ENCODE assay signal across 9 mouse cellular contexts in genomic region chr11:115160883-115161577, GRCm38 (mm10). TPM values are rescaled to one million over a fixed set of nuclear protein-coding genes. Genes with fewer than 3 reads are reported as not detected.
DNase-seq lines count a peak whose midpoint lies in the region; ATAC-seq and TF ChIP-seq lines count a peak whose summit lies in the region.
"Had no signal": no experiment of that assay in that cellular context is flagged by ENCODE, and none has a peak within 500 bp of the region (broad histone marks: within the 10 kb centered on the region; RNA-seq: fewer than 3 reads in every experiment).

No protein-coding gene starts in this region.

- peaks cover 13 to 48% of the 10 kb centered on the region in 2 experiments for H3K4me1 ChIP-seq in MEL (ENCODE audit: control insufficient read depth in 1 of 2, insufficient read depth in 2 of 2, low read length in 2 of 2)
- H3K4me1 ChIP-seq in heart, embryonic 13.5 days, result peaks cover 59% of the 10 kb centered on the region
- peaks cover 80% of the 10 kb centered on the region for H3K4me1 ChIP-seq in liver, embryonic 13.5 days (replicated peaks)
- peaks cover 24% of the 10 kb centered on the region for H3K4me1 ChIP-seq in small intestine, adult 2 months (ENCODE audit: control insufficient read depth, insufficient read depth, insufficient read length, low read length)

- no peaks in the 10 kb centered on the region for H3K9me3 ChIP-seq in MEL (replicated peaks; ENCODE audit: insufficient read depth, low read length)
- H3K9me3 ChIP-seq in heart, embryonic 13.5 days, result no peaks in the 10 kb centered on the region
- H3K9me3 ChIP-seq in liver, embryonic 13.5 days (replicated peaks), result no peaks in the 10 kb centered on the region
- H3K9me3 ChIP-seq: neural tube, embryonic 12.5 days had no signal

- peak overlapping the region; percentile 63 to 64 for H3K4me3 ChIP-seq in MEL (ENCODE audit: control insufficient read depth in 1 of 2, insufficient read depth in 1 of 2, low read depth in 2 of 2, low read length in 2 of 2)
- no peak overlapping the region for H3K4me3 ChIP-seq in heart, embryonic 13.5 days
- no peak overlapping the region for H3K4me3 ChIP-seq in liver, embryonic 13.5 days (replicated peaks)
- peak overlapping the region; percentile 29 for H3K4me3 ChIP-seq in small intestine, adult 2 months (ENCODE audit: low read depth, low read length)
- H3K4me3 ChIP-seq: neural tube, embryonic 12.5 days had no signal

- peak; percentile 92 for TF ChIP-seq RAD21 in MEL (IDR thresholded peaks at IDR 0.05; ENCODE audit: low read depth, low read length)

- TF ChIP-seq POLR2A in MEL (IDR thresholded peaks at IDR 0.05; ENCODE audit: control insufficient read depth in 1 of 2, insufficient read depth in 1 of 2, low read depth in 1 of 2, low read length in 2 of 2, poor library complexity in 1 of 2), result no peak
- no peak for TF ChIP-seq POLR2A in small intestine, adult 2 months (IDR thresholded peaks at IDR 0.05; ENCODE audit: low read depth, low read length)

- peaks cover 28% of the 10 kb centered on the region for H3K79me2 ChIP-seq in MEL (ENCODE audit: control insufficient read depth, insufficient read depth, low read length, poor library complexity)

- H3K27me3 ChIP-seq in MEL (ENCODE audit: control insufficient read depth in 1 of 2, insufficient read depth in 2 of 2, low read length in 2 of 2), result no peaks in the 10 kb centered on the region
- peaks cover 37% of the 10 kb centered on the region for H3K27me3 ChIP-seq in heart, embryonic 13.5 days (replicated peaks)
- peaks cover 21% of the 10 kb centered on the region for H3K27me3 ChIP-seq in liver, embryonic 13.5 days
- no peaks in the 10 kb centered on the region for H3K27me3 ChIP-seq in small intestine, adult 2 months (ENCODE audit: control insufficient read depth, insufficient read depth, low read length)

- peak; percentile 86 to 89 for DNase-seq in layer of hippocampus, postnatal 10 days (ENCODE audit: low spot score in 2 of 2)
- no peak for DNase-seq in layer of hippocampus, adult 9-10 months (ENCODE audit: low spot score)
- DNase-seq in MEL (ENCODE audit: low read depth, low spot score), result peak; percentile 91
- peak; percentile 74 for DNase-seq in cerebellum, adult 11-12 months
- peak; percentile 65 for DNase-seq in liver, embryonic 13.5 days

- no peak overlapping the region for H3K4me2 ChIP-seq in heart, embryonic 13.5 days
- H3K4me2 ChIP-seq in liver, embryonic 13.5 days, result no peak overlapping the region
- H3K4me2 ChIP-seq: neural tube, embryonic 12.5 days had no signal

- ATAC-seq in heart, embryonic 13.5 days (ENCODE audit: extremely low read depth, insufficient number of reproducible peaks, low FRiP score, low TSS enrichment), result no peak
- no peak for ATAC-seq in liver, embryonic 13.5 days (ENCODE audit: low read depth)
- no peak for ATAC-seq in megakaryocyte-erythroid progenitor cell, adult 5-6 weeks (replicated peaks; ENCODE audit: low FRiP score, low TSS enrichment, poor library complexity, severe bottlenecking)

- 19% methylated on average over 10 of the region's 10 CpGs for WGBS in heart, embryonic 13.5 days
- WGBS in liver, embryonic 13.5 days (ENCODE audit: insufficient replicate concordance), result 21% methylated on average over 10 of the region's 10 CpGs
- WGBS in small intestine, adult 2 months, result 10% methylated on average over 10 of the region's 10 CpGs

- peak; percentile 92 to 99 (median 96) for TF ChIP-seq CTCF in MEL (IDR thresholded peaks at IDR 0.05 in 2 of 3, conservative IDR thresholded peaks at IDR 0.05 in 1 of 3; ENCODE audit: control insufficient read depth in 1 of 3, insufficient read depth in 1 of 3, low read depth in 2 of 3, low read length in 3 of 3, poor library complexity in 1 of 3, severe bottlenecking in 1 of 3)
- TF ChIP-seq CTCF in small intestine, adult 2 months (IDR thresholded peaks at IDR 0.05; ENCODE audit: extremely low read depth, insufficient read length, insufficient replicate concordance, low read depth, low read length), result peak; percentile 98

- no peak for TF ChIP-seq EP300 in MEL (IDR thresholded peaks at IDR 0.05; ENCODE audit: low read depth in 1 of 2, low read length in 2 of 2)

- H3K27ac ChIP-seq in MEL (ENCODE audit: control insufficient read depth, low read depth, low read length), result peak overlapping the region; percentile 90
- no peak overlapping the region for H3K27ac ChIP-seq in heart, embryonic 13.5 days (replicated peaks)
- H3K27ac ChIP-seq in liver, embryonic 13.5 days, result peak overlapping the region; percentile 73; the same call in 1 of the 2 replicates
- H3K27ac ChIP-seq in small intestine, adult 2 months (ENCODE audit: insufficient read depth, low read depth, low read length), result peak overlapping the region; percentile 95
- H3K27ac ChIP-seq: neural tube, embryonic 12.5 days had no signal

- peak overlapping the region; percentile 58 for H3K9ac ChIP-seq in MEL (ENCODE audit: control insufficient read depth, low read depth, low read length, poor library complexity, severe bottlenecking)
- H3K9ac ChIP-seq in heart, embryonic 13.5 days, result 0 out of 2 replicates have a peak overlapping the region, but pooled peaks have one; percentile 5
- no peak overlapping the region for H3K9ac ChIP-seq in liver, embryonic 13.5 days
- H3K9ac ChIP-seq: neural tube, embryonic 12.5 days had no signal

- H3K36me3 ChIP-seq in MEL (ENCODE audit: control insufficient read depth in 1 of 2, insufficient read depth in 2 of 2, low read length in 2 of 2), result peaks cover 0 to 30% of the 10 kb centered on the region in 2 experiments; a peak in 2 of 4 replicates
- no peaks in the 10 kb centered on the region for H3K36me3 ChIP-seq in heart, embryonic 13.5 days
- no peaks in the 10 kb centered on the region for H3K36me3 ChIP-seq in liver, embryonic 13.5 days
- H3K36me3 ChIP-seq in small intestine, adult 2 months (ENCODE audit: control insufficient read depth, insufficient read depth, low read length), result peaks cover 7% of the 10 kb centered on the region
- H3K36me3 ChIP-seq: neural tube, embryonic 12.5 days had no signal

TF ChIP-seq in MEL, 35 proteins besides CTCF, POLR2A, EP300 and RAD21 (continues in another document):
- TF ChIP-seq ZC3H11A (IDR thresholded peaks at IDR 0.05; ENCODE audit: low read depth, low read length), result peak; percentile 92
- TF ChIP-seq E2F4 (IDR thresholded peaks at IDR 0.05; ENCODE audit: borderline replicate concordance, low read depth, low read length), result no peak
- no peak for TF ChIP-seq NRF1 (IDR thresholded peaks at IDR 0.05; ENCODE audit: insufficient read depth, low read depth, low read length, poor library complexity, severe bottlenecking)
- no peak for TF ChIP-seq ZKSCAN1 (IDR thresholded peaks at IDR 0.05; ENCODE audit: low read depth, low read length)
- TF ChIP-seq MAZ (IDR thresholded peaks at IDR 0.05; ENCODE audit: low read depth, low read length), result peak; percentile 75
- no peak for TF ChIP-seq MYB (IDR thresholded peaks at IDR 0.05; ENCODE audit: low read depth, low read length)

RNA-seq across cellular contexts. Expression of gene Slc9a3r1, which starts 2.1 kb away (rescaled TPM):
- total RNA-seq in layer of hippocampus, postnatal 10 days (2021), result 10 to 100 TPM; 70.4 to 78.0 TPM
- total RNA-seq in MEL (2012; rRNA removed), result 124 and 127 TPM in 2 replicates
- polyA plus RNA-seq in MEL (2012; ENCODE audit: insufficient read depth in 1 of 2, insufficient read length in 2 of 2, low read depth in 1 of 2, low replicate concordance in 2 of 2, missing spikeins in 1 of 2), result 100 to 1,000 TPM in 1 of 2 experiments, not detected in 1; 112 TPM
- polyA plus RNA-seq in heart, embryonic 13.5 days (2015; fragmentation: Nextera tagmentation; extraction: Ambion mirVana), result 23.1 and 24.4 TPM in 2 replicates
- polyA plus RNA-seq in liver, embryonic 13.5 days (2015; fragmentation: Nextera tagmentation; extraction: Ambion mirVana), result 59.8 and 69.9 TPM in 2 replicates
- 314 and 949 TPM in 2 replicates for polyA plus RNA-seq in small intestine, adult 2 months (2012; rRNA removed)
- 20.4 and 22.2 TPM in 2 replicates for total RNA-seq in megakaryocyte-erythroid progenitor cell, adult 5-6 weeks (2014; fragmentation: Nextera tagmentation)
- 25.9 and 28.3 TPM in 2 replicates for total RNA-seq in megakaryocyte-erythroid progenitor cell, adult 5-6 weeks (2017)

RNA-seq across cellular contexts. Expression of gene Tmem104, which starts 26.3 kb away (rescaled TPM):
- 10 to 100 TPM; 15.1 to 20.2 TPM for total RNA-seq in layer of hippocampus, postnatal 10 days (2021)
- total RNA-seq in MEL (2012; rRNA removed), result 23.4 and 24.8 TPM in 2 replicates
- polyA plus RNA-seq in MEL (2012; ENCODE audit: insufficient read depth in 1 of 2, insufficient read length in 2 of 2, low read depth in 1 of 2, low replicate concordance in 2 of 2, missing spikeins in 1 of 2), result 10 to 100 TPM in 1 of 2 experiments, not detected in 1; 21.9 TPM
- polyA plus RNA-seq in heart, embryonic 13.5 days (2015; fragmentation: Nextera tagmentation; extraction: Ambion mirVana), result 7.1 and 7.7 TPM in 2 replicates
- 5.1 and 6.8 TPM in 2 replicates for polyA plus RNA-seq in liver, embryonic 13.5 days (2015; fragmentation: Nextera tagmentation; extraction: Ambion mirVana)
- 10.0 and 21.0 TPM in 2 replicates for polyA plus RNA-seq in small intestine, adult 2 months (2012; rRNA removed)
- 5.0 and 10.1 TPM in 2 replicates for total RNA-seq in megakaryocyte-erythroid progenitor cell, adult 5-6 weeks (2014; fragmentation: Nextera tagmentation)
- total RNA-seq in megakaryocyte-erythroid progenitor cell, adult 5-6 weeks (2017), result 1.8 and 7.9 TPM in 2 replicates

RNA-seq across cellular contexts. Expression of gene Nat9, which starts 26.6 kb away (rescaled TPM):
- total RNA-seq in layer of hippocampus, postnatal 10 days (2021), result 10 to 100 TPM; 15.8 to 17.6 TPM
- total RNA-seq in MEL (2012; rRNA removed), result 80.2 and 92.4 TPM in 2 replicates
- 10 to 100 TPM in 1 of 2 experiments, not detected in 1; 46.1 TPM for polyA plus RNA-seq in MEL (2012; ENCODE audit: insufficient read depth in 1 of 2, insufficient read length in 2 of 2, low read depth in 1 of 2, low replicate concordance in 2 of 2, missing spikeins in 1 of 2)
- polyA plus RNA-seq in heart, embryonic 13.5 days (2015; fragmentation: Nextera tagmentation; extraction: Ambion mirVana), result 13.8 and 19.0 TPM in 2 replicates
- polyA plus RNA-seq in liver, embryonic 13.5 days (2015; fragmentation: Nextera tagmentation; extraction: Ambion mirVana), result 11.9 and 13.3 TPM in 2 replicates
- 22.7 and 35.6 TPM in 2 replicates for polyA plus RNA-seq in small intestine, adult 2 months (2012; rRNA removed)
- 15.0 and 24.9 TPM in 2 replicates for total RNA-seq in megakaryocyte-erythroid progenitor cell, adult 5-6 weeks (2014; fragmentation: Nextera tagmentation)
- 19.4 and 51.5 TPM in 2 replicates for total RNA-seq in megakaryocyte-erythroid progenitor cell, adult 5-6 weeks (2017)

RNA-seq across cellular contexts. Expression of gene Cd300lf, which starts 27.2 kb away (rescaled TPM):
- total RNA-seq in layer of hippocampus, postnatal 10 days (2021), result under 1 TPM; 0.27 to 0.50 TPM
- total RNA-seq in MEL (2012; rRNA removed), result 0.12 and 0.26 TPM in 2 replicates
- under 1 TPM in 1 of 2 experiments, not detected in 1; 0.46 TPM for polyA plus RNA-seq in MEL (2012; ENCODE audit: insufficient read depth in 1 of 2, insufficient read length in 2 of 2, low read depth in 1 of 2, low replicate concordance in 2 of 2, missing spikeins in 1 of 2)
- 0.37 and 0.38 TPM in 2 replicates for polyA plus RNA-seq in heart, embryonic 13.5 days (2015; fragmentation: Nextera tagmentation; extraction: Ambion mirVana)
- polyA plus RNA-seq in liver, embryonic 13.5 days (2015; fragmentation: Nextera tagmentation; extraction: Ambion mirVana), result 0.97 TPM in 2 replicates
- polyA plus RNA-seq in small intestine, adult 2 months (2012; rRNA removed), result 3.9 and 6.9 TPM in 2 replicates
- 2.1 TPM in 1 of 2 replicates, not detected in the other for total RNA-seq in megakaryocyte-erythroid progenitor cell, adult 5-6 weeks (2014; fragmentation: Nextera tagmentation)
- total RNA-seq in megakaryocyte-erythroid progenitor cell, adult 5-6 weeks (2017), result 1.0 and 3.4 TPM in 2 replicates
- polyA plus RNA-seq: neural tube, embryonic 12.5 days had no signal

Comparison
In these comparisons a context has a peak if more than half of its experiments do, and no peak if none do; other contexts are left out.
1. H3K4me3 ChIP-seq: peak in MEL (2 of 2) and small intestine, adult 2 months (single experiment); none in heart, embryonic 13.5 days (single experiment) and liver, embryonic 13.5 days (single experiment).